Mouse (Mus musculus) bone marrow macrophage, adult 2 months (primary cell): ENCODE results near the gene Olfml2b. TPM values are rescaled to one million over a fixed set of nuclear protein-coding genes. Genes with fewer than 3 reads are reported as not detected.

Source experiments
- H3K27ac ChIP-seq: 2 replicates; pipeline ENCODE4 v1.5.1; 2012; ENCODE audit warnings: low read depth, low read length; ENCODE audit not compliant: insufficient read depth
- H3K4me1 ChIP-seq: 2 replicates; pipeline ENCODE4 v1.6.1; 2012; ENCODE audit warnings: low read length; ENCODE audit not compliant: control insufficient read depth, insufficient read depth
- H3K4me3 ChIP-seq: 2 replicates; pipeline ENCODE4 v1.5.1; 2012; ENCODE audit warnings: mild to moderate bottlenecking, low read length, moderate library complexity; ENCODE audit not compliant: insufficient read depth
- CTCF ChIP-seq: IDR thresholded peaks from 2 replicates; pipeline ENCODE4 v1.5.1; 2012; ENCODE audit warnings: low read depth, mild to moderate bottlenecking, low read length, moderate library complexity
- POLR2A ChIP-seq: IDR thresholded peaks from 2 replicates; pipeline ENCODE4 v1.6.1; 2012; ENCODE audit warnings: mild to moderate bottlenecking, low read depth, low read length, borderline replicate concordance
- polyA plus RNA-seq: library from polyadenylated mRNA; stranded (reverse); fragments of >200 nt; gene quantifications from 2 replicates; pipeline ENCODE4 v1.2.4, GENCODE M21; 2012; ENCODE audit not compliant: missing spikeins, insufficient read depth, insufficient read length

The Olfml2b gene
- polyA plus RNA-seq, 1 experiment, result 1.3 TPM

GRCm38 (mm10) chr1:170702263-170702662, 57.9 kb downstream of the Olfml2b start:
- no peak overlapping the region for H3K27ac ChIP-seq
- H3K4me1 ChIP-seq, result peaks cover 49% of the 10 kb centered on the region
- TF ChIP-seq POLR2A (no peak), CTCF (no peak)
- no peak overlapping the region for H3K4me3 ChIP-seq

GRCm38 (mm10) chr1:170702958-170703357, 58.6 kb downstream of the Olfml2b start:
- peaks cover 53% of the 10 kb centered on the region for H3K4me1 ChIP-seq

GRCm38 (mm10) chr1:170704103-170704502, 59.8 kb downstream of the Olfml2b start:
- no peak overlapping the region for H3K27ac ChIP-seq
- no peak overlapping the region for H3K4me3 ChIP-seq
- TF ChIP-seq CTCF (no peak), POLR2A (no peak)
- peaks cover 64% of the 10 kb centered on the region for H3K4me1 ChIP-seq

More at GRCm38 (mm10) chr1:170702958-170703357, 58.6 kb downstream of the Olfml2b start:
- Histone ChIP-seq H3K27ac (no peak overlapping the region), H3K4me3 (no peak overlapping the region)
- TF ChIP-seq CTCF, result no peak
- no peak for TF ChIP-seq POLR2A

DNA sequence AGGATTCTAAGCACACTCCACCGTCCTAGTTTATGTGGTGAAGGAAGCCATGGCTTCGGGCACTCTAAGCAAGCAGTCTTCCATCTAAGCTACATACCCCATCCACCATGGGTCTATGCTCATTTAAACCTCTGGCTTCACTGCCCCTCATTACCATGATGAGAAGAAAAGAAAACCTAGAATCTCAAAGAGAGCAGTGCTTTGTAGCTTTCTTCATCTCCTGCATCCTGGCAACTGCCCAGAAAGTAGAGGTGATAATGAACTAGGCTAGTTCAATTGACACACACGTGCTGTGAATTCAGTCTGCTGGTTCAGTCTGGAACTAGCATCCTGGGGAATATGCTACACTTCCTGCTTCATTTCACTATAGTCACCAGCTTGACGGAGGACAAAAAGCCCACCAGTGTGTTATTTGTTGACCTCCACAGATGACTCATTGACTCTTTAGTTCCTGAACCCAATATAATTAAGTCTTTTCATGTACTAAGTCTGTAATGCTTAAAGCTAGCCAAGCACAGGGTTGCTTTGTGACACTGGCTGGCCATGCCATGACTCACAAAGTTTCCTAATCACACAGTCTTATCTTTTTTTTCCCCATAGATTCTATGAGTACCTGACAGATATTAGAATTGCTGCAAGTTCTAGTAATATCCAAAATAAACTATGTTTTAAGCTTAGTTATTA, 60.7 kb downstream of the Olfml2b start:
- no peak overlapping the region for H3K4me3 ChIP-seq
- H3K27ac ChIP-seq, result no peak overlapping the region
- H3K4me1 ChIP-seq, result peaks cover 70% of the 10 kb centered on the region
- TF ChIP-seq POLR2A (no peak), CTCF (no peak)

GRCm38 (mm10) chr1:170706046-170706445, 61.7 kb downstream of the Olfml2b start:
- Histone ChIP-seq H3K27ac (peak overlapping the region; percentile 41), H3K4me3 (no peak overlapping the region), H3K4me1 (peaks cover 79% of the 10 kb centered on the region)
- TF ChIP-seq POLR2A, result no peak
- no peak for TF ChIP-seq CTCF

GRCm38 (mm10) chr1:170709034-170709433, 64.7 kb downstream of the Olfml2b start:
- H3K27ac ChIP-seq, result peak overlapping the region; percentile 99
- no peak overlapping the region for H3K4me3 ChIP-seq
- peaks cover 57% of the 10 kb centered on the region for H3K4me1 ChIP-seq
- TF ChIP-seq CTCF, result no peak
- TF ChIP-seq POLR2A, result no peak

DNA sequence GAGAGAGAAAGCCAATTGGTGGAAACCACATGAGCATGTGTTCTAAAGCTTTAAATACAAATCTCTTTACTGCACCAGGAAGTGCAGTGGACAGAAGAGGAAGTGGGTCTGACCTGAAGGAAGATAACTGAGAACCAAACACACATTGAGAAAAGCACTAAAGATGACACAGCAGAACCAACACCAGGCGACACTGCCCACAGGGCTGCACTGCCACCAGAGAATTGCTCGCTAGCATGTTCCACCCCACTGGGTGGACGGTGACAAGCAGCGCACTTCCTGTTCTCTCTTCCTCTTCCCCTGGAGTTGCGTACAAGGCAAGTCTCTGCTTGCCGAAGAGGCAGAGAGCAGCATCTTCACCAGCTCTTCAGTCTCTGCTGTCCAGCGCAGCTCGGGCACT, 65.1 kb downstream of the Olfml2b start:
- peaks cover 53% of the 10 kb centered on the region for H3K4me1 ChIP-seq
- peak overlapping the region; percentile 99 for H3K27ac ChIP-seq
- H3K4me3 ChIP-seq, result peak overlapping the region; percentile 42
- TF ChIP-seq CTCF (no peak), POLR2A (no peak)

DNA sequence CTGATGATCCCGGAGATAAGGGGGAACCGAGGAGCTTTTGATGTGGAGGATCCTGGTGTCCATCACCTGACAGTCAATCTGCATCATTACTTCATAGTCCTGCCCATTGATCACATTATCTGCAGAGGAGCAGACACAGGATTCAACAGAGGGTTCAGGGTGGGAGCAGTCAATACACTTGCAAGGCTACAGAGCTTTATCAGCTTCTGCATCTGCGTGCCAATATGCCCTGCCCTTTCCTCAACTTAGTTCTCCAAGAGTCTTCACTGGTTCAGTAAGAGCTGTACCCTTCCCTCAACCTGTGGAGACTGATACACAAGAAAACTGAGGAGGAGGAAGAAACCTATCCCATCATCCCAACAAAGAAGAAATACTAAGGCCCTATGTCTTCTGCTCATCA, 65.6 kb downstream of the Olfml2b start:
- H3K27ac ChIP-seq, result peak overlapping the region; percentile 99
- TF ChIP-seq POLR2A, result no peak
- TF ChIP-seq CTCF, result no peak
- H3K4me1 ChIP-seq, result peaks cover 50% of the 10 kb centered on the region
- H3K4me3 ChIP-seq, result peak overlapping the region; percentile 42

- no peak for TF ChIP-seq POLR2A
- no peak for TF ChIP-seq CTCF
- no peak overlapping the region for H3K27ac ChIP-seq
- no peak overlapping the region for H3K4me3 ChIP-seq
- peaks cover 37% of the 10 kb centered on the region for H3K4me1 ChIP-seq
These were observed 67.4 kb downstream of the Olfml2b start for GRCm38 (mm10) chr1:170711731-170712130.

DNA sequence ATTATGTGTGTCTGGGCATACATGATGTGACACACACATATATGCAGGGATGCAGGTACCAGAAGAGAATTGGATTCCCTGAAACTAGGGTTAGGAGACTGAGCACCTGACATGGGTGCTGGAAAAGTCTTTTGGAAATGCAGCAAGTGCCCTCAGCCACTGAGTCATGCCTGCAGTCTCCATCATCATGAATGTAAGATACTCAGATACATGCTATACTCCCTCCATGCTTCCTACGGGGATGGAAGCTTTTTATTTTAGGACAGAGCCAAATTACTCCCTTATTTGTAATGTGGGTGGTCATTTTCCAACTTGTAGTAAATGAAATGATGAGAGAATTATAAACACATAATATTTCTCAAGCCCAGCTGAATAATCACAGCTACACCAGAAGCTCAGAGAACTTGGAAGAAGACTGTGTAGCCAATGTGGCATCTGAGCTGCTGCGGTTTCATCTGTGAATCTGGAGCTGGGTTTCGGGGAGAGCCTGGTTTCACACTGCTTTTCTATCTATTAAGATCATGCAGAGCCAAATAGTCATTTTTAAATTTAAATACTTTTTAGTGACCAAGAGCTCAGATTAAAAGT, 73.0 kb downstream of the Olfml2b start:
- no peak for TF ChIP-seq POLR2A
- TF ChIP-seq CTCF, result no peak
- Histone ChIP-seq H3K4me3 (no peak overlapping the region), H3K27ac (no peak overlapping the region), H3K4me1 (peaks cover 2% of the 10 kb centered on the region; the same call in 1 of the 2 replicates)
